Mouse (Mus musculus): ENCODE measurements at regions not wholly inside any gene's neighbourhood (a gene's known extent, or its start where the extent isn't known, plus 50 kb on each side); places are given as distances from the start of the nearest gene placed in this dataset.

DNA sequence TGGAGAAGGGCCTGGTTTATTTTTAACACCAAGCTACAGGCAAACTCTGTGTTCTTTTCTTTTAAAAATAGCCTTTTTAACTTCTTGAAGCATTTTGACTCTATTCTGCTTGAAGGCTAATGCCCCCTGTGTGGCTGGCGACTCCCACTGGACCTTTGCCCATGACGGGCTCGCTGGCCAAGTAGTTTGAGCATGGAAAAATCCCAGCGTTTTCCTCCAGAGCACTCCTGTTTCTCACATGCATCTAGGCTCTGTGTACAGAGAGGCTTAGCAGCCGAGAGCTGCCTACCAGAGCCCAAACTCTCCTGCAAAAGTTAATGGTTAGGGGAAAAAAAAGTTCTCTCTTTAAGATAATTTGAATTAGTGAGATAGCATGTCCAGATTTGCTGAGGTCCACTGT lies 52.7 kb upstream of the Anapc15-ps start:
- no peak for ATAC-seq (replicated peaks; ENCODE audit: poor library complexity, severe bottlenecking)

GRCm38 (mm10) chr10:95725349-95725748 lies 52.1 kb upstream of the Anapc15-ps start:
- no peak for ATAC-seq (replicated peaks; ENCODE audit: poor library complexity, severe bottlenecking)

Measured in granulocyte monocyte progenitor cell, adult 5-6 weeks (primary cell).